Mouse (Mus musculus) G1E (cell line): ENCODE measurements around the gene Cops2. TPM values are rescaled to one million over a fixed set of nuclear protein-coding genes. Genes with fewer than 3 reads are reported as not detected.

ENCODE experiments used
- ATAC-seq: 2 replicates; pipeline ENCODE4 v1.8.0; 2016; ENCODE audit warnings: mild to moderate bottlenecking; ENCODE audit not compliant: insufficient number of reproducible peaks, poor library complexity, low FRiP score, severe bottlenecking; ENCODE audit errors: extremely low read depth
- DNase-seq: peaks from one replicate; pipeline ENCODE4 v3.0.0; 2012; ENCODE audit warnings: low spot score
- H3K27me3 ChIP-seq: 2 replicates; pipeline ENCODE4 v1.6.1; 2012; ENCODE audit warnings: mild to moderate bottlenecking, low read length, inconsistent platforms; ENCODE audit not compliant: insufficient read depth
- H3K36me3 ChIP-seq: replicated peaks from 2 replicates; pipeline ENCODE3; 2012; ENCODE audit warnings: mild to moderate bottlenecking, inconsistent platforms
- H3K4me1 ChIP-seq: 2 replicates; pipeline ENCODE4 v1.6.1; 2012; ENCODE audit warnings: low read depth, low read length, inconsistent platforms, mixed read lengths; ENCODE audit not compliant: insufficient read depth
- H3K4me3 ChIP-seq: 2 replicates; pipeline ENCODE4 v1.5.1; 2012; ENCODE audit warnings: low read depth, mild to moderate bottlenecking, inconsistent platforms, low read length, moderate library complexity, mixed read lengths
- H3K9me3 ChIP-seq: replicated peaks from 2 replicates; pipeline ENCODE4 v1.6.1; 2012; ENCODE audit warnings: inconsistent platforms
- CTCF ChIP-seq: IDR thresholded peaks from 2 replicates; pipeline ENCODE4 v1.5.1; 2012; ENCODE audit warnings: low read depth, low read length, inconsistent platforms, mixed read lengths
- GATA1 ChIP-seq: IDR thresholded peaks from 2 replicates; pipeline ENCODE4 v1.6.1; 2012; ENCODE audit warnings: borderline replicate concordance, low read length, inconsistent platforms, mixed read lengths
- GATA2 ChIP-seq: IDR thresholded peaks from 2 replicates; pipeline ENCODE4 v1.6.1; 2012; ENCODE audit warnings: low read depth, low read length, inconsistent platforms, borderline replicate concordance
- POLR2AphosphoS5 ChIP-seq: IDR thresholded peaks from 2 replicates; pipeline ENCODE4 v1.6.1; 2012; ENCODE audit warnings: low read depth, low read length, inconsistent platforms; ENCODE audit not compliant: insufficient replicate concordance
- TAL1 ChIP-seq: conservative IDR thresholded peaks from 2 replicates; pipeline ENCODE4 v1.6.1; 2012; ENCODE audit warnings: low read depth, low read length, inconsistent platforms, mixed read lengths
- polyA plus RNA-seq: library from polyadenylated mRNA; stranded (reverse); fragments of >175 nt; gene quantifications from 2 replicates; pipeline ENCODE4 v1.2.3, GENCODE M21; 2012
- total RNA-seq, 2 experiments: library from RNA; stranded (forward) in 1 of 2; stranded (reverse) in 1 of 2; fragments of 200-1000 nt in 1 of 2; fragments of >200 nt in 1 of 2; fragmentation: Nextera tagmentation in 1 of 2; gene quantifications; 2 replicates each; pipeline ENCODE4 v1.2.3; 2014 to 2017

Cops2 gene
- total and polyA plus RNA-seq, 3 experiments = 6.2 to 277 (median 163) TPM

- ATAC-seq (no peak), DNase-seq (no peak)
- Histone ChIP-seq H3K4me3 (no peak overlapping the region), H3K27me3 (peaks cover 10% of the 10 kb centered on the region), H3K9me3 (no peaks in the 10 kb centered on the region), H3K36me3 (no peaks in the 10 kb centered on the region), H3K4me1 (no peaks in the 10 kb centered on the region)
- TF ChIP-seq POLR2AphosphoS5 (no peak), GATA1 (no peak), CTCF (no peak), GATA2 (no peak), TAL1 (no peak)
Measured at GRCm38 (mm10) chr2:125809551-125809950, 49.4 kb downstream of the Cops2 start.

- Histone ChIP-seq H3K27me3 (peaks cover 10% of the 10 kb centered on the region), H3K4me3 (no peak overlapping the region), H3K9me3 (no peaks in the 10 kb centered on the region), H3K4me1 (no peaks in the 10 kb centered on the region), H3K36me3 (no peaks in the 10 kb centered on the region)
- DNase-seq (no peak), ATAC-seq (no peak)
- TF ChIP-seq GATA1 = no peak
- TF ChIP-seq TAL1 = no peak
- no peak for TF ChIP-seq CTCF
- no peak for TF ChIP-seq GATA2
- TF ChIP-seq POLR2AphosphoS5 = no peak
Measured at GRCm38 (mm10) chr2:125805826-125806225, 53.1 kb downstream of the Cops2 start.

GRCm38 (mm10) chr2:125801947-125802346 is 57.0 kb downstream of the Cops2 start:
- DNase-seq = no peak
- Histone ChIP-seq H3K27me3 (peaks cover 18% of the 10 kb centered on the region), H3K9me3 (no peaks in the 10 kb centered on the region), H3K4me1 (no peaks in the 10 kb centered on the region), H3K36me3 (no peaks in the 10 kb centered on the region), H3K4me3 (no peak overlapping the region)
- no peak for ATAC-seq
- no peak for TF ChIP-seq CTCF
- no peak for TF ChIP-seq GATA2
- no peak for TF ChIP-seq POLR2AphosphoS5
- TF ChIP-seq GATA1 = no peak
- TF ChIP-seq TAL1 = no peak

- ATAC-seq = no peak
- H3K4me1 ChIP-seq = no peaks in the 10 kb centered on the region
- no peak overlapping the region for H3K4me3 ChIP-seq
- H3K36me3 ChIP-seq = no peaks in the 10 kb centered on the region
- no peak for TF ChIP-seq GATA2
- TF ChIP-seq CTCF = no peak
- TF ChIP-seq TAL1 = no peak
- TF ChIP-seq POLR2AphosphoS5 = no peak
- no peak for TF ChIP-seq GATA1
- no peak for DNase-seq
- H3K9me3 ChIP-seq = no peaks in the 10 kb centered on the region
- H3K27me3 ChIP-seq = peaks cover 21% of the 10 kb centered on the region
Measured at GRCm38 (mm10) chr2:125801038-125801437, 57.9 kb downstream of the Cops2 start.

GRCm38 (mm10) chr2:125800428-125800827 is 58.5 kb downstream of the Cops2 start:
- Histone ChIP-seq H3K4me1 (no peaks in the 10 kb centered on the region), H3K9me3 (no peaks in the 10 kb centered on the region), H3K36me3 (no peaks in the 10 kb centered on the region), H3K4me3 (no peak overlapping the region), H3K27me3 (peaks cover 21% of the 10 kb centered on the region)
- DNase-seq = no peak
- TF ChIP-seq CTCF = no peak
- TF ChIP-seq TAL1 = no peak
- TF ChIP-seq POLR2AphosphoS5 = no peak
- TF ChIP-seq GATA2 = no peak
- no peak for TF ChIP-seq GATA1
- no peak for ATAC-seq

- H3K4me1 ChIP-seq = no peaks in the 10 kb centered on the region
- DNase-seq = no peak
- no peak for ATAC-seq
- H3K27me3 ChIP-seq = peaks cover 31% of the 10 kb centered on the region
- H3K4me3 ChIP-seq = no peak overlapping the region
- no peak for TF ChIP-seq TAL1
- TF ChIP-seq GATA1 = no peak
- no peak for TF ChIP-seq CTCF
- no peak for TF ChIP-seq POLR2AphosphoS5
- TF ChIP-seq GATA2 = no peak
- H3K9me3 ChIP-seq = no peaks in the 10 kb centered on the region
- H3K36me3 ChIP-seq = no peaks in the 10 kb centered on the region
Measured at GRCm38 (mm10) chr2:125797872-125798271, 61.1 kb downstream of the Cops2 start.

- H3K36me3 ChIP-seq = no peaks in the 10 kb centered on the region
- no peaks in the 10 kb centered on the region for H3K9me3 ChIP-seq
- DNase-seq (no peak), ATAC-seq (no peak)
- TF ChIP-seq TAL1 (no peak), POLR2AphosphoS5 (no peak), GATA1 (no peak), CTCF (no peak), GATA2 (no peak)
- no peaks in the 10 kb centered on the region for H3K4me1 ChIP-seq
- H3K4me3 ChIP-seq = no peak overlapping the region
- H3K27me3 ChIP-seq = peaks cover 46% of the 10 kb centered on the region
Measured at GRCm38 (mm10) chr2:125795118-125795517, 63.8 kb downstream of the Cops2 start.
